Mouse (Mus musculus) lung, embryonic 16.5 days (tissue): ENCODE data around the gene Hcn2. TPM values are rescaled to one million over a fixed set of nuclear protein-coding genes. Genes with fewer than 3 reads are reported as not detected.
A peak's percentile ranks its signal among the peaks of the same experiment; 100 is the strongest.

Experiments used
- ATAC-seq: fragments of 200-750 bp; cut with Nextera tagmentation; 2 replicates; pipeline ENCODE4 v1.8.0; 2017; ENCODE audit warnings: low read depth, mild to moderate bottlenecking, moderate library complexity
- H3K27ac ChIP-seq: fragments of 300-500 bp; sonication (generic); 2 replicates; pipeline ENCODE4 v1.5.1; 2014; ENCODE audit warnings: mild to moderate bottlenecking, control low read depth, low read length
- H3K27me3 ChIP-seq: fragments of 300-500 bp; sonication (generic); 2 replicates; pipeline ENCODE4 v1.6.1; 2014; ENCODE audit warnings: low read depth, low read length, mixed read lengths; ENCODE audit not compliant: control insufficient read depth, insufficient read depth
- H3K36me3 ChIP-seq: fragments of 300-500 bp; sonication (generic); 2 replicates; pipeline ENCODE4 v1.6.1; 2014; ENCODE audit warnings: low read length; ENCODE audit not compliant: control insufficient read depth, insufficient read depth
- H3K4me1 ChIP-seq: fragments of 300-500 bp; sonication (generic); replicated peaks from 2 replicates; pipeline ENCODE4 v1.6.1; 2014; ENCODE audit warnings: low read length, mixed read lengths; ENCODE audit not compliant: control insufficient read depth, insufficient read depth
- H3K4me2 ChIP-seq: fragments of 300-500 bp; sonication (generic); 2 replicates; pipeline ENCODE4 v1.6.1; 2014; ENCODE audit warnings: low read depth, low read length, control low read depth
- H3K4me3 ChIP-seq: fragments of 300-500 bp; sonication (generic); 2 replicates; pipeline ENCODE4 v1.5.1; 2014; ENCODE audit warnings: mild to moderate bottlenecking, low read length, control low read depth
- H3K9ac ChIP-seq: fragments of 300-500 bp; sonication (generic); 2 replicates; pipeline ENCODE4 v1.6.1; 2014; ENCODE audit warnings: low read length, control low read depth
- H3K9me3 ChIP-seq: fragments of 300-500 bp; sonication (generic); 2 replicates; pipeline ENCODE4 v1.6.1; 2016; ENCODE audit warnings: low read length; ENCODE audit not compliant: control insufficient read depth
- WGBS: fragments of 180-500 bp; shearing (Covaris S2); extraction: QIAGEN DNeasy Blood & Tissue Kit; methylation state at CpG from one replicate; pipeline ENCODE4 v1.1.7; 2014; 5-methylcytosine and 5-hydroxymethylcytosine counted together
- polyA plus RNA-seq: library from polyadenylated mRNA; unstranded; fragments of >200 nt; fragmentation: Nextera tagmentation; extraction: Ambion mirVana; gene quantifications from 2 replicates; pipeline ENCODE4 v1.2.1, GENCODE M21; 2015

Gene Hcn2
- polyA plus RNA-seq, 1 experiment from 2014 or later: not detected

- peaks cover 7% of the 10 kb centered on the region for H3K4me1 ChIP-seq
- no peak overlapping the region for H3K9ac ChIP-seq
- no peak overlapping the region for H3K27ac ChIP-seq
- H3K36me3 ChIP-seq: no peaks in the 10 kb centered on the region; the same call in 1 of the 2 replicates
- H3K4me2 ChIP-seq: no peak overlapping the region
- H3K9me3 ChIP-seq: peaks cover 6% of the 10 kb centered on the region
- no peaks in the 10 kb centered on the region for H3K27me3 ChIP-seq
- WGBS: 94% methylated on average over 3 of the region's 3 CpGs
- no peak overlapping the region for H3K4me3 ChIP-seq
- ATAC-seq: no peak
Measured at GRCm38 (mm10) chr10:79772320-79772719, 55.9 kb downstream of the Hcn2 start.

- no peak overlapping the region for H3K4me3 ChIP-seq
- WGBS: 85% methylated on average over 2 of the region's 2 CpGs
- no peak overlapping the region for H3K27ac ChIP-seq
- no peak for ATAC-seq
- H3K4me1 ChIP-seq: peaks cover 9% of the 10 kb centered on the region
- H3K9me3 ChIP-seq: peaks cover 6% of the 10 kb centered on the region
- no peaks in the 10 kb centered on the region for H3K27me3 ChIP-seq
- no peaks in the 10 kb centered on the region; the same call in 1 of the 2 replicates for H3K36me3 ChIP-seq
- H3K9ac ChIP-seq: no peak overlapping the region
- no peak overlapping the region for H3K4me2 ChIP-seq
Measured at GRCm38 (mm10) chr10:79773208-79773607, 56.8 kb downstream of the Hcn2 start.

DNA sequence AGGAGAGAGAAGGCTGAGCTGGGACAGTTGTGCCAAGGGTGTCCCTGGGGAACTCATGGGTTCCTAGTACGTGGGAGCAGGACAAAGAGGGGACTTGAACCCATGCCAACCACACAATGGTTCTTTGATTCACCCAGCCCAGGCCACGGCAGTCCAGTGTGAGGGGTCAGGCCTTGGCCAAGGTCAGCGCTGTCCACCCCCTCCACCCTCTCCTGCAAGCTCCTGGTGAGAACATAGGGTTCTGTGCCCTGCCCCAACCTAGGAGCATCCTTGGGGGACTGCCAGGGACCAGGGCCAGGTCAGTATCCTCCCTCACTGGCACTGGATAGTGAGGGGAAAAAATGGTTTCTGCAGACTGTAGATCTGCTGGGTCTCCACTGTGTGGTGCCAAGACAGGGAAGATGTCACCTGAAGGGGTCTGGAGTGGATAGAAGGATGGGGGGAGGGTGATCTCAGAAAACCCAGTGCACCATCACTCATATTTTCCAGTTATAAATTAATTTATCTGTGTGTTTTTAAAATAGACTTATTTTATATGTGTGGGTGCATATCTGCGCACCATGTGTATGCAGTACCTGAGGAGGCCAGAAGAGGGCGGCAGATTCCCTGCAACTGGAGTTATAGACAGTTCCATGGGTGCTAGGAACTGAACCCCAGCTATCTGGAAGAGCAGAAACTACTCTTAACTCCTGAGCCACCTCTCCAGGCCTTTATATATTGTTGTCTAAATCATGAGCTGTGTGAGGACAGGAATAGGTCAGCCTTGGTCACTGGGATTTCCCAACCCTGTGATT is 58.2 kb downstream of the Hcn2 start:
- H3K4me3 ChIP-seq: no peak overlapping the region
- no peak for ATAC-seq
- peaks cover 6% of the 10 kb centered on the region for H3K9me3 ChIP-seq
- no peak overlapping the region for H3K4me2 ChIP-seq
- H3K27ac ChIP-seq: no peak overlapping the region
- no peaks in the 10 kb centered on the region; the same call in 1 of the 2 replicates for H3K36me3 ChIP-seq
- H3K27me3 ChIP-seq: no peaks in the 10 kb centered on the region
- no peak overlapping the region for H3K9ac ChIP-seq
- peaks cover 23% of the 10 kb centered on the region for H3K4me1 ChIP-seq
- 62% methylated on average over 5 of the region's 5 CpGs for WGBS

DNA sequence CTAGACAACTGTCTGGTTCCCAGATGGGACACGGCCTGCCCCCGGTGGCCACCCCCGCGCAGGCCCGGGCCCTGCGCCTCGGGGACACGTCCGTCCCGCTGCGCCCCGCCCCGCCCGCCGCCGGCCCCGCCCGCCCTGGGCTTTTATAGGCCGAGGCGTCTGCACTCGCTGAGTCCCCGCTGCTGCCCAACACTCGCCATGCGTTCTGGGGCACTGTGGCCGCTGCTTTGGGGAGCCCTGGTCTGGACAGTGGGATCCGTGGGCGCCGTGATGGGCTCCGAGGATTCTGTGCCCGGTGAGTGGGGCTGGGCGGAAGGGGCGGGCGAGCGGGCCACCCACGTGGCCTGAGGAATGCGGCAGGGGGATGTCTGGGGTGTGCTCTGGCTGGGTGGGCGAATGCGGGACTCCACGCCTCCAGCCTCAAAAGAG is 60.7 kb downstream of the Hcn2 start, which contains the start of gene Fstl3:
Fstl3 (plus strand) TSS at position 170 of the 429 bp plus-strand sequence.
- H3K27me3 ChIP-seq: no peaks in the 10 kb centered on the region; the same call in 1 of the 2 replicates
- peaks cover 33% of the 10 kb centered on the region for H3K4me1 ChIP-seq
- WGBS: 2% methylated on average over 39 of the region's 39 CpGs
- H3K4me2 ChIP-seq: peak within 1 kb of the TSS; percentile 72
- H3K4me3 ChIP-seq: peak within 1 kb of the TSS; percentile 57
- no peak for ATAC-seq
- no peaks in the 10 kb centered on the region; the same call in 1 of the 2 replicates for H3K36me3 ChIP-seq
- peaks cover 6% of the 10 kb centered on the region for H3K9me3 ChIP-seq
- H3K27ac ChIP-seq: peak within 1 kb of the TSS; percentile 79
- H3K9ac ChIP-seq: peak within 1 kb of the TSS; percentile 70

- Histone ChIP-seq H3K36me3 (no peaks in the 10 kb centered on the region; the same call in 1 of the 2 replicates), H3K4me1 (peaks cover 33% of the 10 kb centered on the region), H3K9ac (peak overlapping the region; percentile 70), H3K4me3 (peak overlapping the region; percentile 57), H3K9me3 (peaks cover 3% of the 10 kb centered on the region), H3K27ac (peak overlapping the region; percentile 79), H3K4me2 (peak overlapping the region; percentile 72), H3K27me3 (no peaks in the 10 kb centered on the region; the same call in 1 of the 2 replicates)
- ATAC-seq: peak; percentile 39
- 5% methylated on average over 15 of the region's 15 CpGs for WGBS
Measured at GRCm38 (mm10) chr10:79778006-79778405, 61.6 kb downstream of the Hcn2 start.

GRCm38 (mm10) chr10:79779193-79779592 is 62.8 kb downstream of the Hcn2 start:
- Histone ChIP-seq H3K9ac (no peak overlapping the region; the same call in 1 of the 2 replicates), H3K9me3 (peaks cover 3% of the 10 kb centered on the region), H3K4me3 (no peak overlapping the region), H3K4me1 (peaks cover 33% of the 10 kb centered on the region), H3K27ac (no peak overlapping the region), H3K4me2 (no peak overlapping the region), H3K27me3 (no peaks in the 10 kb centered on the region; the same call in 1 of the 2 replicates), H3K36me3 (no peaks in the 10 kb centered on the region; the same call in 1 of the 2 replicates)
- WGBS: 23% methylated on average over 2 of the region's 2 CpGs
- no peak for ATAC-seq

DNA sequence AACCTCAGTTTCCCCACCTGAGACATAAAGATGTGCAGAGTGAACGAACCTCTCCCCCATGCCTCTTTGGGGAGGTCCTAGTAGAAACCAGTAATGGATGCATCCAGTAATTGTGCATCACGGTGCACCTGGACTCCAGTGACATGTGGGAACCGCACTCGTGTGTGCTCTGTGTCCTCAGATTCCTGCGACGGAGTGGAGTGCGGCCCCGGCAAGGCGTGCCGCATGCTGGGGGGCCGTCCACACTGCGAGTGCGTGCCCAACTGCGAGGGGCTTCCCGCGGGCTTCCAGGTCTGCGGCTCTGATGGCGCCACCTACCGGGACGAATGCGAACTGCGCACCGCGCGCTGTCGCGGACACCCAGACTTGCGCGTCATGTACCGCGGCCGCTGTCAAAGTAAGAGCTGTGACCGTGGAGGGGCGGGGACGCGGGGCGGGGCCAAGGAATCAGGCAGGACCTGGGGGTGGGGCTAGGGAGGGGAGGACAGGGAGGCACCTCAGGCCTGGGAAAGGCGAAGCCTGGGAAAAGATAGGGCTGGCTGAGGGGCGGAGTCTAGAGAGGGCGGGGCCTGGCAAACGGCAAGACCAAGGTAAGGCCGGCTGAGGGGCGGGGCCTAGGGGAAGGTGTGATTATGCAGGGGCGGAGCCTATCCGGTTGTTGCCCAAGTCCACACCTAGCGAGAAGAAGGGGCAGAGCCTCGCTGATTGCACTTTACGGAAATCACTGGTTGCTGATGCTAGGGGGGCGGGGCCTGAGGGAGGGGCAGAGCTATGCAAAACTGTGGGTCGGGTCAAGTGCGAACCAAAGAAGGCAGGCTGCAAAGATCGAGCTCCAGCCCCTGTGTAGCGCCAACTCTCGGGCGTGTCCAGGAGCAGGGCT is 63.6 kb downstream of the Hcn2 start:
- peak overlapping the region; percentile 69 for H3K27ac ChIP-seq
- H3K4me1 ChIP-seq: peaks cover 33% of the 10 kb centered on the region
- ATAC-seq: peak; percentile 89

GRCm38 (mm10) chr10:79780664-79781015 is 64.2 kb downstream of the Hcn2 start:
- Histone ChIP-seq H3K4me2 (peak overlapping the region; percentile 92), H3K27me3 (no peaks in the 10 kb centered on the region; the same call in 1 of the 2 replicates), H3K9me3 (no peaks in the 10 kb centered on the region), H3K36me3 (no peaks in the 10 kb centered on the region), H3K4me1 (peaks cover 33% of the 10 kb centered on the region), H3K27ac (peak overlapping the region; percentile 69), H3K4me3 (peak overlapping the region; percentile 56), H3K9ac (peak overlapping the region; percentile 42)
- WGBS: 2% methylated on average over 11 of the region's 13 CpGs
- no peak for ATAC-seq

More for the DNA sequence above, 63.6 kb downstream of the Hcn2 start:
- peaks cover under 1% of the 10 kb centered on the region for H3K9me3 ChIP-seq
- WGBS: 1% methylated on average over 54 of the region's 55 CpGs
- peak overlapping the region; percentile 56 for H3K4me3 ChIP-seq
- H3K9ac ChIP-seq: peak overlapping the region; percentile 55
- H3K27me3 ChIP-seq: no peaks in the 10 kb centered on the region; the same call in 1 of the 2 replicates
- no peaks in the 10 kb centered on the region; the same call in 1 of the 2 replicates for H3K36me3 ChIP-seq
- peak overlapping the region; percentile 92 for H3K4me2 ChIP-seq
